Mouse (Mus musculus) ES-E14 (cell line): ENCODE results near the gene Grin2d.

Experiments
- CHD2 ChIP-seq: IDR thresholded peaks from 2 replicates; pipeline ENCODE4 v1.6.1; 2014; ENCODE audit warnings: mild to moderate bottlenecking, low read depth, low read length, inconsistent platforms
- HCFC1 ChIP-seq: IDR thresholded peaks from 2 replicates; pipeline ENCODE4 v1.6.1; 2012; ENCODE audit warnings: low read length, inconsistent platforms, borderline replicate concordance; ENCODE audit not compliant: insufficient read depth
- MAFK ChIP-seq: IDR thresholded peaks from 2 replicates; pipeline ENCODE4 v1.6.1; 2014; ENCODE audit warnings: mild to moderate bottlenecking, low read depth, low read length, inconsistent platforms; ENCODE audit not compliant: insufficient read depth
- ZC3H11A ChIP-seq: IDR thresholded peaks from 2 replicates; pipeline ENCODE4 v1.6.1; 2012; ENCODE audit warnings: low read depth, mild to moderate bottlenecking, inconsistent platforms, low read length, borderline replicate concordance

DNA sequence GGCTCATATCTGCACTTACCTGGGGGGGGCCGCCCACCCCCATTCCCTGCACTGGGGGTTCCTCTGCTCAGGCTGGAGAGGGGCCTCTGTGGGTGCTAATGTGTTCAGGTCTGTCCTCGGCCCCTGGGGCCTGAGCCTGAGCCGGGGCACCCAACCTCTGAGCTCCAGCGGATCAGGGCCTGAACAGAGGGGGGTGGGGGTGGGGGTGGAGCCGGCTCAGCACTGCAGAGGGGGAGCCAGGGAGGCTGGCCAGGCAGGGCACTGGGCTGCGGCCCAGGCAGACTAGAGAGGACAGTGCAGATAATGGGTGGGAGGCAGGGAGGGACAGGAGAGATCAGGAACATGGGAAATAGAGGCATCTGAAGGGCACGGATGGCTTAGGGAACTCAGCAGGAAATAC lies 53.6 kb downstream of the Grin2d start, which contains the start of gene Kcnj14:
- TF ChIP-seq HCFC1 (no peak), CHD2 (no peak), ZC3H11A (no peak), MAFK (no peak)
